Mouse (Mus musculus) stomach, postnatal 0 days (tissue): ENCODE data around the gene Smok3a.

Experiments used
- CTCF ChIP-seq: IDR thresholded peaks from 2 replicates; pipeline ENCODE4 v1.5.1; 2016; ENCODE audit warnings: antibody characterized with exemption, low read depth, mild to moderate bottlenecking, moderate library complexity
- EP300 ChIP-seq: optimal IDR thresholded peaks from 2 replicates; pipeline ENCODE3; 2016; ENCODE audit warnings: antibody characterized with exemption

DNA sequence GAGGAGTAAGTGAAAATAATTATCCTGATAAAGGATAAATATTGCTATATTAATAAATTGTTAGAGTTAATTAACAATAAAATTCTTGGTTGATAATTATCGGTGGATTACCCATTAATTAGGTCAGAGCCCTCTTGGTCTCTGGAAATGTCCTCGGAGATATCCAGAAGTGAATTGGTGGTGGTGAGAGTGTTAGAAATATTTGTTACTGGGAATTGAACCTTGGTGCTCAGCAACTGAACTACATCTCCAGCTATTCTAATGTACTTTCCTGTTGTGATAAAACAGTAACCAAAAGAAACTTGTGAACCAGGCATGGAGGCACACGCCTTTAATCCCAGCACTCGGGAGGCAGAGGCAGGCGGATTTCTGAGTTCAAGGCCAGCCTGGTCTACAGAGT lies 59.4 kb downstream of the Smok3a start:
- TF ChIP-seq CTCF = no peak
- TF ChIP-seq EP300 = no peak
